Mouse (Mus musculus): ENCODE data around the gene Trim50. TPM values are rescaled to one million over a fixed set of nuclear protein-coding genes. Genes with fewer than 3 reads are reported as not detected.
A peak's percentile ranks its signal among the peaks of the same experiment; 100 is the strongest.
"Not testable (repeated sequence)": the region's sequence is repeated elsewhere in the genome, so short reads cannot be mapped to it uniquely, and the experiment has no call there.

Trim50 gene
- polyA plus RNA-seq, 1 experiment from 2014 or later = not detected

DNA sequence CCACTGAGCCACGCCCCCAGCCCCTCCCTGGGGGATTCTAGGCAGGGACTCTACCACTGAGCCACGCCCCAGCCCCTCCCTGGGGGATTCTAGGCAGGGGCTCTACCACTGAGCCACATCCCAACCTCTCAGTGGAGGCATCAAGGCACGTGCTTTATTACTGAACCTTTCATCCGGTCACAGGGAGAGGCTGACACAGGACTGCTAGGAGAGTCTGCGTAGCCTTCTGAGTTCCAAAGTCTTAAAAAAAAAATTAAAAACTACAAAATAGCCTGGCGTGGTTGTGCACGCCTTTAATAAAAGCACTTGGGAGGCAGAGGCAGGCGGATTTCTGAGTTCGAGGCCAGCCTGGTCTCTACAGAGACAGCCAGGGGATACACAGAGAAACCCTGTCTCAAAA lies 16.1 kb downstream of the Trim50 start:
- not testable (repeated sequence) for ATAC-seq (ENCODE audit: insufficient number of reproducible peaks, insufficient read depth, low FRiP score, low TSS enrichment, low read depth); H3K27ac ChIP-seq; H3K9me3 ChIP-seq
- peaks cover 12% of the 10 kb centered on the region for H3K4me1 ChIP-seq (replicated peaks)
- H3K27me3 ChIP-seq = peaks cover 11% of the 10 kb centered on the region; the same call in 1 of the 2 replicates
- peak overlapping the region; percentile 92 for H3K4me3 ChIP-seq (replicated peaks)
- peak overlapping the region; percentile 90 for H3K9ac ChIP-seq (replicated peaks)
- peak overlapping the region; percentile 86 for H3K4me2 ChIP-seq
- WGBS = 56% methylated on average over 9 of the region's 9 CpGs
- H3K36me3 ChIP-seq = peaks cover 29% of the 10 kb centered on the region

DNA sequence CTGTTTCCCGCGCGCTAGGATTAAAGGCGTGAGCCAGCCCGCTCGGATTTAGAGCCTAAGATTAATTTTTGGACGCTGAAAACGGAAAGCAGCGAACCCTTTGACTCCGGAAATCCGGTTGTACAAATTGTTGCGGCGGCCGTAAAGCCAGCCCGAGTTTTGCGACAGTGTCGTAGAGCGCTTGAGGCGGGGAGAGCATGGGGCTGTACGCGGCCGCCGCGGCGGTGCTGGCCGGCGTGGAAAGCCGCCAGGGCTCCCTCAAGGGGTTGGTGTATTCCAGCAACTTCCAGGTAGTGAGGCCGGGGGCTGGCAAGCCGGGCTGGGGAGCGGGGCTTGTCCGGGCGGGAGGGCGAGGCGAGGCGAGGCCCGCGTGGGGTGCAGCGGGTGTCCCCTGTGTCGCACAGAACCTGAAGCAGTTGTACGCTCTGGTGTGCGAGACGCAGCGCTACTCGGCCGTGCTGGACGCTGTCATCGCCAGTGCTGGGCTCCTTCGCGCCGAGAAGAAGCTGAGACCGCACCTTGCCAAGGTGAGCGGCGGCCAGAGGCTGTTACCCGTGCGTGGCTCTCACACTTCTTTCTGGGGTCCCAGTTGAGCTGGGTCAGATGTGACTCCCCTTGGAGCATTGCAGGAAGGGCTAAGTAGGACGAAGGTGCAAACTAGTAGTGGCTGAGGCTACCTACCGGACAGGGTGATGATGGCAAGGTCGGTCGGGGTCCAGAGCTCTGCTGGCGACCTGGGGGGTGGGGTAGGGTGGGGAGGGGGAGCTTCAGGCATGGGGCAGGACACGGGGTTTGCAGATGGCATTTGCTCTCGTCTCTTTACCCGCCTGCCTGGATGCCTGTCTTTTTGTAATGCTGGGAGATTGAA lies 16.9 kb downstream of the Trim50 start, which contains the start of gene Nsun5:
TSS of gene Nsun5 (plus strand) at position 167 of the 868 bp plus-strand sequence.
- peak within 1 kb of the TSS; percentile 92 for H3K4me3 ChIP-seq (replicated peaks)
- H3K36me3 ChIP-seq = peaks cover 38% of the 10 kb centered on the region
- H3K4me1 ChIP-seq (replicated peaks) = peaks cover 12% of the 10 kb centered on the region
- H3K4me2 ChIP-seq = peak within 1 kb of the TSS; percentile 86
- peak within 1 kb of the TSS; percentile 87 for H3K27ac ChIP-seq
- H3K9me3 ChIP-seq = no peaks in the 10 kb centered on the region
- H3K9ac ChIP-seq (replicated peaks) = peak within 1 kb of the TSS; percentile 90
- under 1% methylated on average over 64 of the region's 64 CpGs for WGBS
- peaks cover 10% of the 10 kb centered on the region; the same call in 1 of the 2 replicates for H3K27me3 ChIP-seq
- peak; percentile 64; the same call in 1 of the 2 replicates for ATAC-seq (ENCODE audit: insufficient number of reproducible peaks, insufficient read depth, low FRiP score, low TSS enrichment, low read depth)

DNA sequence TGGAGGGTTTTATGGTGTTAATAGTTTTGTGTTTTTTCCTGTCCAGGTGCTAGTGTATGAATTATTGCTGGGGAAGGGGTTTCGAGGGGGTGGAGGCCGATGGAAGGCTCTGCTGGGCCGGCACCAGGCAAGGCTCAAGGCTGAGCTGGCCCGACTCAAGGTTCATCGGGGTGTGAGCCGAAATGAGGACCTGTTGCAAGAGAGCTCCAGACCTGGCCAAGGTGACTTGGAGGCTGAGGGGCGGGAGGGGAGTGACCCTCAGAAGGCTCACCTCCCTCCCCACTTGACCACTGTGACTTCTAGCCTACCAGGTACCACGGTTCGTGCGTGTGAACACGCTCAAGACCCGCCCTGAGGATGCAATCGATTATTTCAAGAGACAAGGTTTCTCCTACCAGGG lies 18.1 kb downstream of the Trim50 start:
- Histone ChIP-seq H3K4me1 (replicated peaks) (peaks cover 12% of the 10 kb centered on the region), H3K9me3 (no peaks in the 10 kb centered on the region), H3K4me2 (peak overlapping the region; percentile 86; the same call in 1 of the 2 replicates), H3K36me3 (peaks cover 49% of the 10 kb centered on the region), H3K27ac (no peak overlapping the region), H3K9ac (replicated peaks) (0 out of 2 replicates have a peak overlapping the region, but pooled peaks have one; percentile 90), H3K4me3 (replicated peaks) (0 out of 2 replicates have a peak overlapping the region, but pooled peaks have one; percentile 92), H3K27me3 (0 out of 2 replicates have a peak, but pooled peaks cover 2% of the 10 kb centered on the region)
- ATAC-seq (ENCODE audit: insufficient number of reproducible peaks, insufficient read depth, low FRiP score, low TSS enrichment, low read depth) = no peak
- 91% methylated on average over 13 of the region's 13 CpGs for WGBS

DNA sequence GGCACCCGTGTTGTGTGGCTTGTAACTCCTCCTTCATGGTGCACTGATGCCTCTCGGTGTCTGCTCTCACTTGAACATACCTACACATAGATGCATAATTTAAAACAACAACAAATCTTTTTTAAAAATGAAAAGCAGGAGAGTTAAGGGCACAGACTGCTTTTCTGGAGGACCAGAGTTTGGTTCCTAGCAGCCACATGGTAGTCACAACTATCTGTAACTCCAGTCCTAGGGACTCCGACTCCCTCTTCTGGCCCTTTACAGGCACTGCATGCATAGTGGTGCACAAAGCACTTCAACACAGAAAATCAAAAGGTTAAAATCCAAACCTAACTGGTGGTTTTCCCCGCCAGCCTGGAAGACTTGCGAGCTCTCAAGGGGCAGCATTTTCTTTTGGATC lies 20.5 kb downstream of the Trim50 start:
- H3K4me3 ChIP-seq (replicated peaks) = no peak overlapping the region
- no peak overlapping the region for H3K27ac ChIP-seq
- H3K4me2 ChIP-seq = no peak overlapping the region
- no peak overlapping the region for H3K9ac ChIP-seq (replicated peaks)
- no peak for ATAC-seq (ENCODE audit: insufficient number of reproducible peaks, insufficient read depth, low FRiP score, low TSS enrichment, low read depth)
- no peaks in the 10 kb centered on the region for H3K27me3 ChIP-seq
- WGBS = 92% methylated on average over 5 of the region's 5 CpGs
- H3K4me1 ChIP-seq (replicated peaks) = peaks cover 12% of the 10 kb centered on the region
- peaks cover 74% of the 10 kb centered on the region for H3K36me3 ChIP-seq
- no peaks in the 10 kb centered on the region for H3K9me3 ChIP-seq

DNA sequence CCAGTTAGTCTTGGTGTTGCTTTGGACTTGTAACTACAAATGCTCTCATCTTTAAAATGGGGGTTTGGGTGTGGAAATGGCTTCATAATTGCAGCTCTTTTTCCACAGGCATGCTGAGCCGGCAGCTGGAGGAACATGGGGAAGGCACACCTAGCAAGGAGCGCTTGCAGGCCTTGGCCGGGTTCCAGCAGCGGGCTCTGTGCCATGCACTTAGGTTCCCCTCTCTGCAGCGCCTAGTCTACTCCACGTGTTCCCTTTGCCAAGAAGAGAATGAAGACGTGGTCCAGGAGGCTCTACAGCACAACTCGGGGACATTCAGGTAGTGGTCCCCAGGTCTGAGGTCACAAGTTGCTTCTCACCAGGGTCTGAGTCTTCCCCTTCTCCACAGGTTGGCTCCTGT lies 22.1 kb downstream of the Trim50 start:
- 88% methylated on average over 8 of the region's 8 CpGs for WGBS
- peaks cover 89% of the 10 kb centered on the region for H3K36me3 ChIP-seq
- H3K4me1 ChIP-seq (replicated peaks) = peaks cover 8% of the 10 kb centered on the region
- no peak overlapping the region for H3K4me3 ChIP-seq (replicated peaks)
- ATAC-seq (ENCODE audit: insufficient number of reproducible peaks, insufficient read depth, low FRiP score, low TSS enrichment, low read depth) = no peak
- H3K27ac ChIP-seq = no peak overlapping the region
- H3K9me3 ChIP-seq = no peaks in the 10 kb centered on the region
- H3K4me2 ChIP-seq = no peak overlapping the region
- H3K27me3 ChIP-seq = no peaks in the 10 kb centered on the region
- no peak overlapping the region for H3K9ac ChIP-seq (replicated peaks)

DNA sequence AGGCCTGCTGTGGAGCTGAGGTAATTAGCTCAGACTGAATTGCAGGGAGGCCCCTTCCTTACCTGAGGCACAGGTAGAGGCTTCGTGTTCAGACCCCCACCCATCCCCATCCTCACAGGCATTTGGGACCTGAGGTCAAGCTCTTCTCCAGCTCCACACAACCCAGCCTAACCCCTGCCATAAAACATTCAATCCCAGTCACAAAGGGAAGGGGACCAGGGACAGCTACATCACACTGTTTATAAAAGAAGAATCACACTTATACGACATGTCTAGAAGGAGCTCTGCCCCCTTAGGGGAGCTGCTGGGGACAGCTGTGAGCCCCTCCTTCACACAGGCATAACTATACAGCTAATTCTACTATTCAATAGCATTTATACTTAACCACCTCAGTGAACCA lies 23.2 kb downstream of the Trim50 start:
- Histone ChIP-seq H3K27ac (no peak overlapping the region), H3K9ac (replicated peaks) (no peak overlapping the region), H3K4me1 (replicated peaks) (no peaks in the 10 kb centered on the region), H3K36me3 (peaks cover 98% of the 10 kb centered on the region), H3K4me2 (no peak overlapping the region), H3K27me3 (no peaks in the 10 kb centered on the region), H3K4me3 (replicated peaks) (no peak overlapping the region), H3K9me3 (no peaks in the 10 kb centered on the region)
- WGBS = 63% methylated on average over 2 of the region's 2 CpGs
- no peak for ATAC-seq (ENCODE audit: insufficient number of reproducible peaks, insufficient read depth, low FRiP score, low TSS enrichment, low read depth)

DNA sequence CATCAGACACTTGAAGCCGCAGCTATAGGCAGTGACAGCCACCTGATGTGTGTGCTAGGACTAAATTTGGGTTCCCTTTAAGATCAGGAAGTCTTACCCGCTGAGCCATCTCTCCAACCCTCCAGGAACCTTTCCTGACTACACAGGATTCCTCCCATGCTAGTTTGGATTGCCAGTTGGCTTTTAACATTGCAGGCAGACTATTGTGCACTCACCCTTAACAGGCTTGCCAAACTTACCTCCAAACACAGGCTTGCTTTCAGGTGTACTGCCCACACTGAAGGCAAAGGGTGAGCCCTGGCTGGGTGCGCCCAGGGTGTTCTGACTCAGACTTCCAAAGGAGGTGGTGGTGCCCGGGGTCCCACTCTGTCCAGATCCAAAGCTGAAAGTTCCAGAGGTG lies 27.6 kb downstream of the Trim50 start:
- ATAC-seq (ENCODE audit: insufficient number of reproducible peaks, insufficient read depth, low FRiP score, low TSS enrichment, low read depth) = no peak

DNA sequence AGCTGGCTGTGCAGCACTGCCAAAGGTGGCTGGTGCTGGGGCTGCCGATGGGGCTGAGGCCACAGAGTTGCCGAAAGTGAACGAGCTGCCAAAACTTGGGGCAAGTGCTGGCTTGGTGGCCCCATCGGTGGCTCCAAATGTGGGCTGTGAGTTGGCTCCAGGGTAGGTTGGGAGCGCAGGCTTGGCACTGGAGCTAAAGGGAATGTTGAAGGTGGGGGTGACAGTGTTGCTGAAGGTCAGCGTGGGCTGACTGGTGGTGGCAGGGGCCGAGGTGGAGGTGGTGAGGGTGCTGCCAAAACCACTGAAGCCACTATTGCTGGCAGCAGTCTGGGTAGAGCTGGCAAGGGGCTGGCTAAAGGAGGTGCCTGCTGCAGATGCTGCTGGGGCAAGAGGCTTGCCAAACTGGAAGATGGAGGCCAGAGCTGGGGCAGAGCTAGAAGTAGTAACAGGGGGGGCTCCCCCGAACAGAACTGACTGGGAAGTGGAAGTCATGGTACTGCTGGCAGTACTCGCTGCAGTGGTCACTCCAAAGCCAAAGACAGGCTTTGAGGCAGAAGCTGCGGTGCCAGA lies 28.3 kb downstream of the Trim50 start:
- WGBS = 93% methylated on average over 10 of the region's 10 CpGs
- no peak for ATAC-seq (ENCODE audit: insufficient number of reproducible peaks, insufficient read depth, low FRiP score, low TSS enrichment, low read depth)

More for the DNA sequence above, 27.6 kb downstream of the Trim50 start:
- H3K4me3 ChIP-seq (replicated peaks) = no peak overlapping the region
- peaks cover 100% of the 10 kb centered on the region for H3K36me3 ChIP-seq
- no peaks in the 10 kb centered on the region for H3K4me1 ChIP-seq (replicated peaks)
- no peak overlapping the region for H3K9ac ChIP-seq (replicated peaks)
- no peaks in the 10 kb centered on the region for H3K27me3 ChIP-seq
- H3K9me3 ChIP-seq = no peaks in the 10 kb centered on the region
- WGBS = 91% methylated on average over 4 of the region's 4 CpGs
- H3K4me2 ChIP-seq = no peak overlapping the region
- H3K27ac ChIP-seq = no peak overlapping the region

GRCm38 (mm10) chr5:135382746-135383145 lies 29.7 kb downstream of the Trim50 start:
- WGBS = 93% methylated on average over 7 of the region's 7 CpGs
- no peaks in the 10 kb centered on the region for H3K9me3 ChIP-seq
- no peaks in the 10 kb centered on the region for H3K4me1 ChIP-seq (replicated peaks)
- H3K36me3 ChIP-seq = peaks cover 97% of the 10 kb centered on the region
- H3K9ac ChIP-seq (replicated peaks) = no peak overlapping the region
- H3K4me3 ChIP-seq (replicated peaks) = no peak overlapping the region
- no peak overlapping the region for H3K4me2 ChIP-seq
- H3K27ac ChIP-seq = no peak overlapping the region
- H3K27me3 ChIP-seq = no peaks in the 10 kb centered on the region
- ATAC-seq (ENCODE audit: insufficient number of reproducible peaks, insufficient read depth, low FRiP score, low TSS enrichment, low read depth) = no peak

More for the DNA sequence above, 28.3 kb downstream of the Trim50 start:
- Histone ChIP-seq H3K9me3 (no peaks in the 10 kb centered on the region), H3K27me3 (no peaks in the 10 kb centered on the region), H3K4me2 (no peak overlapping the region), H3K36me3 (peaks cover 97% of the 10 kb centered on the region), H3K9ac (replicated peaks) (no peak overlapping the region), H3K4me1 (replicated peaks) (no peaks in the 10 kb centered on the region), H3K27ac (no peak overlapping the region), H3K4me3 (replicated peaks) (no peak overlapping the region)

- peaks cover 97% of the 10 kb centered on the region for H3K36me3 ChIP-seq
Observed at GRCm38 (mm10) chr5:135383771-135384170, 30.7 kb downstream of the Trim50 start.

More at GRCm38 (mm10) chr5:135383771-135384170, 30.7 kb downstream of the Trim50 start:
- ATAC-seq (ENCODE audit: insufficient number of reproducible peaks, insufficient read depth, low FRiP score, low TSS enrichment, low read depth) = no peak
- Histone ChIP-seq H3K4me3 (replicated peaks) (no peak overlapping the region), H3K27ac (no peak overlapping the region), H3K4me1 (replicated peaks) (no peaks in the 10 kb centered on the region), H3K9ac (replicated peaks) (no peak overlapping the region), H3K4me2 (no peak overlapping the region), H3K27me3 (no peaks in the 10 kb centered on the region), H3K9me3 (no peaks in the 10 kb centered on the region)
- 83% methylated on average over 10 of the region's 10 CpGs for WGBS

Data from limb, embryonic 12.5 days (tissue).